Mouse (Mus musculus) layer of hippocampus, adult 11-12 months (tissue): ENCODE measurements around the gene Glb1l3.
"Not testable (repeated sequence)": the region's sequence is repeated elsewhere in the genome, so short reads cannot be mapped to it uniquely, and the experiment has no call there.

ENCODE experiments used
- DNase-seq: peaks from one replicate; pipeline ENCODE4 v3.0.0; 2022; ENCODE audit warnings: low spot score

Glb1l3 gene

GRCm38 (mm10) chr9:26860751-26861150, at the start of gene Glb1l3:
Gene Glb1l3 (minus strand): TSS chr9:26860890.
- DNase-seq, result no peak

GRCm38 (mm10) chr9:26869856-26870255, 9.2 kb upstream of the Glb1l3 start:
- not testable (repeated sequence) for DNase-seq

GRCm38 (mm10) chr9:26831089-26831488, 29.6 kb downstream of the Glb1l3 start:
- DNase-seq, result no peak

- DNase-seq, result no peak
These were observed 40.7 kb downstream of the Glb1l3 start for GRCm38 (mm10) chr9:26819942-26820341.

GRCm38 (mm10) chr9:26808735-26809134, 52.0 kb downstream of the Glb1l3 start:
- DNase-seq, result no peak

- peak; percentile 86 for DNase-seq
These were observed 54.6 kb downstream of the Glb1l3 start, which contains the start of gene Glb1l2 for GRCm38 (mm10) chr9:26805935-26806666. Gene Glb1l2 (minus strand): TSS chr9:26806468.

- DNase-seq, result no peak
These were observed 56.4 kb downstream of the Glb1l3 start for GRCm38 (mm10) chr9:26804321-26804720.

- DNase-seq, result no peak
These were observed 60.3 kb downstream of the Glb1l3 start for GRCm38 (mm10) chr9:26800357-26800756.

- DNase-seq, result no peak
These were observed 62.0 kb downstream of the Glb1l3 start for GRCm38 (mm10) chr9:26798731-26799130.

- DNase-seq, result no peak
These were observed 62.5 kb downstream of the Glb1l3 start for GRCm38 (mm10) chr9:26798205-26798604.

- no peak for DNase-seq
These were observed 67.9 kb downstream of the Glb1l3 start for GRCm38 (mm10) chr9:26792829-26793228.

GRCm38 (mm10) chr9:26783414-26783975, 77.2 kb downstream of the Glb1l3 start:
- DNase-seq, result no peak

- no peak for DNase-seq
These were observed 82.3 kb downstream of the Glb1l3 start for GRCm38 (mm10) chr9:26778421-26778820.

- DNase-seq, result peak; percentile 82
These were observed 84.4 kb downstream of the Glb1l3 start for GRCm38 (mm10) chr9:26776122-26776902.

- DNase-seq, result no peak
These were observed 85.0 kb downstream of the Glb1l3 start for GRCm38 (mm10) chr9:26775700-26776099.

GRCm38 (mm10) chr9:26768181-26768580, 92.5 kb downstream of the Glb1l3 start:
- no peak for DNase-seq
